In the genomic region with DNA sequence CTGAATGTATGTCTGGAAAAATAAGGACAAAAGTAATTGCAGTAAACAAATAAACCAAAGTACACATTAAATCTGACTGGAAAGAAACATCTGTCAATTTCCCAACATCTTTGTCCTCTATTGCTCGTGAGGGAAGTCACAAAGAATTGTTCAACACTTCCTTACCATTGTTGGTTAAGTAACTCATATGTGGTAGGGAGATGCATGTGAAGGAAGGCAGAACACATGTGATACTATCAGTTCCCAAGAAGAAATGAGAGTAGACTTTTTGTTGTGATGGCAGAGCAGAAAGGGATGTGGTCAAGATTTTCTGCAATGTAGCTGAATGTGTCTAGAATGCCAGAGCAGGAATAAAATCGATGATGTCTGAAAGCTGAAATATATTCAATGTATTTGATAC, we compare ENCODE assay signal across 30 mouse cellular contexts. TPM values are rescaled to one million over a fixed set of nuclear protein-coding genes. Genes with fewer than 3 reads are reported as not detected.
"Had no signal": no experiment of that assay in that cellular context is flagged by ENCODE, and none has a peak within 500 bp of the region (broad histone marks: within the 10 kb centered on the region; RNA-seq: fewer than 3 reads in every experiment).

No protein-coding gene starts in this region.

- H3K9me3 ChIP-seq: limb, embryonic 10.5 days; limb, embryonic 13.5 days; liver, embryonic 12.5 days; liver, embryonic 15.5 days; neural tube, embryonic 12.5 days; neural tube, embryonic 15.5 days; stomach, embryonic 15.5 days had no signal

- H3K4me2 ChIP-seq: limb, embryonic 13.5 days; liver, embryonic 12.5 days; liver, embryonic 15.5 days; midbrain, embryonic 11.5 days; neural tube, embryonic 12.5 days; neural tube, embryonic 15.5 days; stomach, embryonic 15.5 days had no signal

- H3K27me3 ChIP-seq: limb, embryonic 13.5 days; liver, embryonic 12.5 days; liver, embryonic 15.5 days; neural tube, embryonic 12.5 days; neural tube, embryonic 15.5 days; stomach, embryonic 15.5 days had no signal

- H3K9ac ChIP-seq: limb, embryonic 13.5 days; liver, embryonic 12.5 days; liver, embryonic 15.5 days; neural tube, embryonic 12.5 days; neural tube, embryonic 15.5 days; stomach, embryonic 15.5 days had no signal

- H3K36me3 ChIP-seq: limb, embryonic 10.5 days; limb, embryonic 13.5 days; liver, embryonic 12.5 days; liver, embryonic 15.5 days; neural tube, embryonic 12.5 days; neural tube, embryonic 15.5 days; stomach, embryonic 15.5 days had no signal

- H3K4me3 ChIP-seq: limb, embryonic 10.5 days; limb, embryonic 13.5 days; liver, embryonic 12.5 days; liver, embryonic 15.5 days; neural tube, embryonic 12.5 days; neural tube, embryonic 15.5 days; stomach, embryonic 15.5 days had no signal

- ATAC-seq: inflammation-experienced regulatory T-cells, adult 6 months; intestine, embryonic 16.5 days; liver, embryonic 12.5 days had no signal

- H3K4me1 ChIP-seq: limb, embryonic 10.5 days; limb, embryonic 13.5 days; liver, embryonic 12.5 days; liver, embryonic 15.5 days; neural tube, embryonic 12.5 days; neural tube, embryonic 15.5 days; stomach, embryonic 15.5 days had no signal

- H3K27ac ChIP-seq: limb, embryonic 10.5 days; limb, embryonic 13.5 days; liver, embryonic 12.5 days; liver, embryonic 15.5 days; neural tube, embryonic 12.5 days; neural tube, embryonic 15.5 days; stomach, embryonic 15.5 days had no signal

- DNase-seq: kidney, adult 18-20 months; kidney, adult 9 months; kidney, postnatal 14 days; kidney, postnatal 4 days; liver; lung, adult 2 months; lung, postnatal 10 days; lung, postnatal 36 days; midbrain, embryonic 14.5 days; right cerebral cortex, adult 18-20 months; right cerebral cortex, postnatal 14 days; right cerebral cortex, postnatal 4 days; spleen, adult 18-20 months; thymus, adult 18-20 months; thymus, postnatal 14 days; thymus, postnatal 4 days had no signal

RNA-seq across cellular contexts. Expression of gene Ms4a4a, which starts 1.1 kb away (rescaled TPM):
- total RNA-seq: megakaryocyte-erythroid progenitor cell, adult 5-6 weeks had no signal

RNA-seq across cellular contexts. Expression of gene Ms4a4c, which starts 28.2 kb away (rescaled TPM):
- total RNA-seq: layer of hippocampus, adult 18-20 months; layer of hippocampus, postnatal 14 days; left cerebral cortex, postnatal 25 days; megakaryocyte-erythroid progenitor cell, adult 5-6 weeks had no signal

RNA-seq across cellular contexts. Expression of gene Ms4a7, which starts 40.5 kb away (rescaled TPM):
- total RNA-seq: megakaryocyte-erythroid progenitor cell, adult 5-6 weeks had no signal
